Mouse (Mus musculus): ENCODE measurements around the gene Aatf. TPM values are rescaled to one million over a fixed set of nuclear protein-coding genes. Genes with fewer than 3 reads are reported as not detected.

Gene Aatf
- polyA plus RNA-seq, 1 experiment from 2014 or later: 56.6 TPM

DNA sequence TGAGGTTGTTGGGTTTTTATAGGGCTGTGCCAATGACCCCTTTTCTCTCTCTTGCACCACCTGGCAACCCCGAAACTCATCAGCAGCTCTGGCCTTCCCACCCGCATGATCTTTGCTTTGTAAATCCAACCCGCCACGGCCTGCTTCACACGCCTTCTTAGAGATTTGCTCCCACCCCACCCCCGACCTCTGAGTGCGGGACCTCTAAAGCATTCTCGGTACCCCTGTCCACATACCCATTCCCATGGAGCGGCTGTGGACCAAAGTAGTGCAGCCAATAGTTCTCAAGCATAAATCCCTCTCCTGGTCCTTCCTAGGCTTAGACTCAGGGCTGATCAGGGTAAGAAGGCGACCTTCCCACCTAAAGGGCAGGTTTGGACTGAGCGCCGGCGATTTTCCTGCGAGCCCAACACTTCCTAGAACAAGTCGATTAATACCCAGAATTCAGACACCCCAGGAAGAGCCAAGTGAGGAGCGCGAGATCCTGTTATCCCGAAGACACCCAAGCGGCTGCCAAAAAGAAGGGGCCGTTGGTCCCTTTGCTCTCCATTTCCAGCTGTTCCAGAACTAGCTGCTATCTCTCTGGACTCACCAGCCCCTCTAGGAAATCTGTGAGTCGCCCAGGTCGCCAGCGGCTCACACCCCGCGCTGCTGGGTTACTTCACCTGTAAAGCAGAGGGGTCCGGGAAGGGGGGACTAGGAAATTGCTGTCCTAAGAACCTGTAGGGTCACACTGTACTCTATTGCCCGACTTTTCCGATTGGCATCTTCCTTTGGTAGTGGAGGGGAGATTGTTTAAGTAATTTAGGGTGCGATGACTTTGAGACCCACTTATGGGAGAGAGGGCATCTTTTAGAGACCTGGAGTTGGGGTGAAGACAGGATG lies 13.9 kb upstream of the Aatf start:
- no peaks in the 10 kb centered on the region for H3K9me3 ChIP-seq
- peaks cover 100% of the 10 kb centered on the region for H3K27me3 ChIP-seq
- ATAC-seq (ENCODE audit: low FRiP score, low read depth): no peak
- H3K9ac ChIP-seq (replicated peaks): peak overlapping the region; percentile 79
- H3K4me1 ChIP-seq: peaks cover 48% of the 10 kb centered on the region
- H3K4me3 ChIP-seq: peak overlapping the region; percentile 57
- H3K4me2 ChIP-seq (replicated peaks): peak overlapping the region; percentile 82
- no peaks in the 10 kb centered on the region for H3K36me3 ChIP-seq
- H3K27ac ChIP-seq (replicated peaks): peak overlapping the region; percentile 77
- WGBS: 1% methylated on average over 29 of the region's 29 CpGs

DNA sequence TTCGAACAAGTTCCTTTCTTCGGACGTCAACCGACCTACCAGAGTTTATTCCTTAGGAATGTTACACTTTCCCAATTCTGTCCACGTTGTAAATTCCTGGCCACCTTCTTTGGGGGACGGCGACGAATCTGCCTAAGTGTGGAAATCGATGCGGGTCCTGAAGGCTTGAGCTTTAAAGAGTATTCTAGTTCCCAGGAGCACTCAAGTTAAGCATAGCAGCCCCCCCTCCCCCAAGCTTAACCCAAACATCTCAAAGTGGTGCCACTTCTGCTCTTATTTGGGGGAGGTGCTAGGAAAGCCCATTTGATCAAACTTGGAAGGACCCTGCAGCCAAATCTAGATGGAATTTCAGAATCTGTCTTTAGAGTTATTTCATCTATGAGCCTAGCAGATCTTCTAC lies 13.1 kb upstream of the Aatf start:
- H3K27ac ChIP-seq (replicated peaks): peak overlapping the region; percentile 77
- peak overlapping the region; percentile 57 for H3K4me3 ChIP-seq
- H3K9me3 ChIP-seq: no peaks in the 10 kb centered on the region
- peak overlapping the region; percentile 82 for H3K4me2 ChIP-seq (replicated peaks)
- H3K9ac ChIP-seq (replicated peaks): peak overlapping the region; percentile 79
- peaks cover 100% of the 10 kb centered on the region for H3K27me3 ChIP-seq
- 1% methylated on average over 10 of the region's 10 CpGs for whole genome bisulfite sequencing
- peaks cover 48% of the 10 kb centered on the region for H3K4me1 ChIP-seq
- ATAC-seq (ENCODE audit: low FRiP score, low read depth): no peak
- no peaks in the 10 kb centered on the region for H3K36me3 ChIP-seq

GRCm38 (mm10) chr11:84525421-84526274 lies 12.3 kb upstream of the Aatf start, which contains the start of gene Lhx1:
Gene Lhx1, minus strand, starts transcription at chr11:84525535.
- under 1% methylated on average over 64 of the region's 64 CpGs for WGBS
- H3K9ac ChIP-seq (replicated peaks): peak within 1 kb of the TSS; percentile 79
- H3K4me3 ChIP-seq: peak within 1 kb of the TSS; percentile 57
- H3K27me3 ChIP-seq: peaks cover 100% of the 10 kb centered on the region
- H3K27ac ChIP-seq (replicated peaks): peak within 1 kb of the TSS; percentile 81
- peak within 1 kb of the TSS; percentile 82 for H3K4me2 ChIP-seq (replicated peaks)
- H3K4me1 ChIP-seq: peaks cover 48% of the 10 kb centered on the region
- peak; percentile 94 for ATAC-seq (ENCODE audit: low FRiP score, low read depth)
- H3K36me3 ChIP-seq: no peaks in the 10 kb centered on the region
- no peaks in the 10 kb centered on the region for H3K9me3 ChIP-seq

DNA sequence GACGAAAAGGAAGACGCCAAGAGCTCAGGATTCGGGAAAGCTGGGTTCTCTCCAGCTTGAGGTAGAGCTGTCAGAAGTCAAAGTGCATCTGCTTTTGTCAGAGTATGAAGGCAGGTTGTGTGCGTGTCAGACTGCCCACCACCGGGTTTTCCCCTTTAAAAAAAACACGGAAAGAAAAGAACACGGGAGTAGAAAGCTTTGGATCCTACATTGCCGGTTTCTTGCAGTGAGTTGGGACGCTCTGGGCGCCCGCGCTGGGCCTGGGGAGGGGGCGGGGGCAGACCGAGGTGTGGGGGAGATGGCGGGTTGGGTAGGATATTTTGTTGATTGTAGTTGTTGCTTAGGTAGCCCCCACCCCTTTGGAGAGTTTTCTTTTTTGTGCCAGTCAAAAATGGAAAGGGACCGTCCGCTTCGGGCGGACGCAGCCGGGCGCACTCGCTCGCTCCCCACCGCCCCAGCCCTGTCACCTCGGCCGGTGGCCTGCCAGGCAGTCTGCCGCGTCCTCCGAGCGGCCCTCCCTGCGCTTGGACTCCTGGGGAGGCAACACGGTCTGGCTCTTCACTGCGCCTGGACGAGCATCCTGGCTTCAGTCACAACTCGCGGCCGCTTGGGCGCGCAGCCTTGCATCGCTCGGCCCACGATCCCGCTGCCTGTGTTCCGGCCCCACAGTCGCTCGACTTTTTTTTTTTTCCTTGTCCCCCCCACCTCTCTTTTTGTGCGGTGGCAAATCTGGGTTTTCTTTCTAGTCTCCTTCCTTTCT lies 11.4 kb upstream of the Aatf start:
- 0 out of 2 replicates have a peak, but pooled peaks have one; percentile 27 for ATAC-seq (ENCODE audit: low FRiP score, low read depth)

GRCm38 (mm10) chr11:84523841-84524510 lies 10.7 kb upstream of the Aatf start:
- H3K27ac ChIP-seq (replicated peaks): peak overlapping the region; percentile 81

More for the DNA sequence above, 11.4 kb upstream of the Aatf start:
- H3K9me3 ChIP-seq: no peaks in the 10 kb centered on the region
- H3K36me3 ChIP-seq: no peaks in the 10 kb centered on the region
- H3K27me3 ChIP-seq: peaks cover 100% of the 10 kb centered on the region
- H3K4me3 ChIP-seq: peak overlapping the region; percentile 57
- H3K4me1 ChIP-seq: peaks cover 47% of the 10 kb centered on the region
- H3K4me2 ChIP-seq (replicated peaks): peak overlapping the region; percentile 82
- 0% methylated on average over 47 of the region's 48 CpGs for WGBS
- H3K9ac ChIP-seq (replicated peaks): peak overlapping the region; percentile 79
- H3K27ac ChIP-seq (replicated peaks): peak overlapping the region; percentile 81

DNA sequence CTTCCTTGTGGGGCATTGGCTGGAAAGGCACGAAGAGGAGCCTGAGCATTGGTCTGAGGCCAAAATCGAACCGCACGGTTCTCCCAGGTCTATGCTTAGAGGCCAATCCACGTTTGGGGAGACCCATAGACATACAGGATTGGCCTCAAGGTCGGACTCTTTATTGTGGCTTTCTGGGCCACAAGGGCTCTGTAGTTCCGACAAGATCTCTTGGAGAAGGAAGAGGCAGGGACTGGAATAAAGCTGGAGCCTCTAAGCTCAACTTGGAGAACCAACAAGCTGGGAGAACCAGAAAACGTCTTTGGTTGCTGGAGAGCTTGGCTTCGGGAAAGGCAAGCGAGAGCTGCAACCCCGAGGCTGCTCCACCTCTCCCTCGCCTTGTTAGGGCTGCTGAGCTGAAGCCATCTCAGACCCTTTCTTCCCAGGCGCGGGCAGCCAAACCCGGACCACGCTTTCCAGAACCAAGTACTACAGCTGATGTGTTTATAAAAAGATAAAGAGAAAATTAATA lies 10.1 kb upstream of the Aatf start:
- H3K4me1 ChIP-seq: peaks cover 35% of the 10 kb centered on the region
- under 1% methylated on average over 16 of the region's 16 CpGs for WGBS
- peaks cover 99% of the 10 kb centered on the region for H3K27me3 ChIP-seq
- no peaks in the 10 kb centered on the region for H3K36me3 ChIP-seq
- H3K9ac ChIP-seq (replicated peaks): peak overlapping the region; percentile 79
- no peak for ATAC-seq (ENCODE audit: low FRiP score, low read depth)
- H3K4me3 ChIP-seq: peak overlapping the region; percentile 57
- H3K4me2 ChIP-seq (replicated peaks): peak overlapping the region; percentile 82
- H3K9me3 ChIP-seq: no peaks in the 10 kb centered on the region
- H3K27ac ChIP-seq (replicated peaks): peak overlapping the region; percentile 81

More at GRCm38 (mm10) chr11:84523841-84524510, 10.7 kb upstream of the Aatf start:
- Histone ChIP-seq H3K9me3 (no peaks in the 10 kb centered on the region), H3K27me3 (peaks cover 100% of the 10 kb centered on the region), H3K4me1 (peaks cover 39% of the 10 kb centered on the region), H3K9ac (replicated peaks) (peak overlapping the region; percentile 79), H3K36me3 (no peaks in the 10 kb centered on the region), H3K4me2 (replicated peaks) (peak overlapping the region; percentile 82), H3K4me3 (peak overlapping the region; percentile 57)
- no peak for ATAC-seq (ENCODE audit: low FRiP score, low read depth)
- WGBS: under 1% methylated on average over 35 of the region's 35 CpGs

DNA sequence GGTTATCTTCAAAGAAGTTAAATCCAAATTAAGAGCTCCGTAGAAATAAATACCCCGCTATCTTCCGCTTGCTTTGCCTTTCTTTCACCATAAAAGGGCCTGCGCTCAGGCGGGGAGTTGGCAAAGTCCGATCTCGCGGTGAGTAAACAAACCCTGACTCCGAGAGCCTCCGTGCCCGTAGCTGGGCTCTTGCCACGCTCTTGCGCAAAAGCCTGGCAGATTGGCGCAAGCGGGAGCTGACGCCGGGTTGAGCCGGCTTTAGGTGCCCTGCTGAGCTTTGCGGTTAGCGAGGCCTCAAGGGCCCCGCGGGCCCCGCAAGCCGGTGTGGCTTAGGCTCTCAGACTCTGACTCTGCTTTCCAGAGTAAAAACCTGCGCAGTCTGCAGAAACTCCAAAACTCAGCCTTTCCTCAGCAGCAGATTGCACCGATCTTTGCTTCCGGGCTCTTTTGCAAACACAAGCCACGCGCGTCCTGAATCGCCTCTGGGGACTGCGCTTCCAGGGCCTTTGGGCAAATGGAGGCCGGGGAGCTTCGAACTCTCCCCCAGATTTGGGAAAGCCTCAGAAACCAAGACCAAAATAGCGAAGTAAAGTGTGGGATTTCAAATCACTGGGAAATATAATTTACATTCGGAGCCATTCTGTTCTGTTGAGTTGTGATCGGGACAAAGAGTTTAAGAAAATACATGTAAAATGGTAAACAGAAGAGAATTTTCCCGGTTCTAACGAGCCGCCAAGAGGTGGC lies 9.4 kb upstream of the Aatf start:
- Histone ChIP-seq H3K27me3 (peaks cover 94% of the 10 kb centered on the region), H3K9me3 (no peaks in the 10 kb centered on the region), H3K27ac (replicated peaks) (peak overlapping the region; percentile 81), H3K4me2 (replicated peaks) (peak overlapping the region; percentile 82), H3K4me1 (peaks cover 35% of the 10 kb centered on the region), H3K36me3 (no peaks in the 10 kb centered on the region), H3K4me3 (peak overlapping the region; percentile 57), H3K9ac (replicated peaks) (peak overlapping the region; percentile 79)
- under 1% methylated on average over 40 of the region's 40 CpGs for WGBS
- no peak for ATAC-seq (ENCODE audit: low FRiP score, low read depth)

- ATAC-seq (ENCODE audit: low FRiP score, low read depth): no peak
- H3K27ac ChIP-seq (replicated peaks): peak overlapping the region; percentile 81
These were observed 8.5 kb upstream of the Aatf start for GRCm38 (mm10) chr11:84521751-84522299.

GRCm38 (mm10) chr11:84521071-84521390 lies 7.7 kb upstream of the Aatf start:
- ATAC-seq (ENCODE audit: low FRiP score, low read depth): no peak
- Histone ChIP-seq H3K9ac (replicated peaks) (peak overlapping the region; percentile 79), H3K4me1 (peaks cover 33% of the 10 kb centered on the region), H3K27ac (replicated peaks) (peak overlapping the region; percentile 81), H3K9me3 (no peaks in the 10 kb centered on the region), H3K4me3 (peak overlapping the region; percentile 57), H3K36me3 (no peaks in the 10 kb centered on the region), H3K27me3 (peaks cover 89% of the 10 kb centered on the region), H3K4me2 (replicated peaks) (peak overlapping the region; percentile 82)
- 9% methylated on average over 3 of the region's 3 CpGs for WGBS

More at GRCm38 (mm10) chr11:84521751-84522299, 8.5 kb upstream of the Aatf start:
- Histone ChIP-seq H3K9ac (replicated peaks) (peak overlapping the region; percentile 79), H3K4me3 (peak overlapping the region; percentile 57), H3K36me3 (no peaks in the 10 kb centered on the region), H3K9me3 (no peaks in the 10 kb centered on the region), H3K4me2 (replicated peaks) (peak overlapping the region; percentile 82), H3K4me1 (peaks cover 35% of the 10 kb centered on the region), H3K27me3 (peaks cover 89% of the 10 kb centered on the region)
- WGBS: 5% methylated on average over 24 of the region's 24 CpGs

All from midbrain, embryonic 12.5 days (tissue).